Mouse (Mus musculus): Measurements from ENCODE around the gene Ccdc88c. TPM values are rescaled to one million over a fixed set of nuclear protein-coding genes. Genes with fewer than 3 reads are reported as not detected.

Gene Ccdc88c
- polyA plus RNA-seq, 1 experiment from 2014 or later: 8.4 TPM

DNA sequence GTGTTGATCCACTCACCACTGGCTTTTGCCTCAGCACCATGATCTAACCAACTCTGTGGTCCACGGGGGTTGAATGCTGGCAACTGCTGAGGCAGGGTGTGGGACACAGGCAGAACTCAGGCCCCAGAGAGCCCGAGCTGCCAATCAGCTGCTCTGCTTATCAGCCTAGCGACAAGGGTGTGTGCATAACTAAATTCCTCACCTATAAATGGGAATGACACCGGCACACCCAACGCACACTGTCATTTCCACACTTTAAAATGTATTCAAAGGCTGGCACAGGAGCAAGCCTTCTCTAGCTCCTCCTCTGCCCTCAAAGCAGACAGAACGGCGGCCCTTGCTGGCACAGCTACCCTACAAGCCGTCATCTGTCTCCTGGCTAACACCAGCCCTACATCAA is 46.6 kb downstream of the Ccdc88c start:
- peaks cover 59% of the 10 kb centered on the region for H3K36me3 ChIP-seq
- H3K27ac ChIP-seq: no peak overlapping the region
- H3K4me2 ChIP-seq: no peak overlapping the region
- peaks cover 22% of the 10 kb centered on the region for H3K4me1 ChIP-seq
- no peak for ATAC-seq
- H3K9ac ChIP-seq: no peak overlapping the region
- no peaks in the 10 kb centered on the region for H3K27me3 ChIP-seq (replicated peaks)
- H3K4me3 ChIP-seq: no peak overlapping the region
- no peaks in the 10 kb centered on the region for H3K9me3 ChIP-seq (replicated peaks)
- WGBS (ENCODE audit: insufficient replicate concordance): 63% methylated on average over 8 of the region's 8 CpGs

DNA sequence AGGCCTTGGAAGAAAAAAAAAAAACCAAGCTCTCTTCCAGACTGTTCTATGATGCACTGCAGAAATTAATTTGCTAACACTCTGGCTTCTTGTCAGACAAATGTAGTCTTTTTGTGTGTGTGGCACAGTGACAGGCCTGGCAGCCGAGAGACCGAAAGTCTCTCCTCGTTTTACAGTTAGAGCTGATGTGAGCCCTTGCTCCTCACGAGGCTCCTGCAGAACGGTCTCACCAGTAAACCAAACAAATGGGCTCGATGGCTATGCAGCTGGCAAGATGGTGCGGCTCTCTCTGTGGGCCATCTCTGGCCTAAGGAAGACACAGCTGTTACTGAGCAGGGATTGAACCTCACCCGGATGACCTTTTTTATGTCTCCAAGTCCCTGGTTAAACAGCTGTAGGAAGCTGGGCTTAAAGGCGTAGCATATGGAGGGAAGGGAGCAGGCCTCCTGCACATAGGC is 48.3 kb downstream of the Ccdc88c start:
- WGBS (ENCODE audit: insufficient replicate concordance): 84% methylated on average over 9 of the region's 9 CpGs

GRCm38 (mm10) chr12:100979616-100980015 is 49.2 kb downstream of the Ccdc88c start:
- Histone ChIP-seq H3K9ac (no peak overlapping the region), H3K9me3 (replicated peaks) (no peaks in the 10 kb centered on the region), H3K4me3 (no peak overlapping the region), H3K4me2 (no peak overlapping the region), H3K27ac (no peak overlapping the region), H3K4me1 (peaks cover 12% of the 10 kb centered on the region), H3K36me3 (peaks cover 67% of the 10 kb centered on the region), H3K27me3 (replicated peaks) (no peaks in the 10 kb centered on the region)
- WGBS (ENCODE audit: insufficient replicate concordance): 77% methylated on average over 5 of the region's 5 CpGs
- no peak for ATAC-seq

More for the DNA sequence above, 48.3 kb downstream of the Ccdc88c start:
- Histone ChIP-seq H3K9ac (no peak overlapping the region), H3K4me1 (peaks cover 20% of the 10 kb centered on the region), H3K4me3 (no peak overlapping the region), H3K36me3 (peaks cover 68% of the 10 kb centered on the region), H3K4me2 (no peak overlapping the region), H3K9me3 (replicated peaks) (no peaks in the 10 kb centered on the region), H3K27ac (no peak overlapping the region), H3K27me3 (replicated peaks) (no peaks in the 10 kb centered on the region)
- no peak for ATAC-seq

GRCm38 (mm10) chr12:100977958-100978725 is 50.7 kb downstream of the Ccdc88c start:
- Histone ChIP-seq H3K9me3 (replicated peaks) (no peaks in the 10 kb centered on the region), H3K4me3 (no peak overlapping the region), H3K36me3 (peaks cover 63% of the 10 kb centered on the region), H3K4me2 (no peak overlapping the region), H3K4me1 (peaks cover 15% of the 10 kb centered on the region), H3K27ac (no peak overlapping the region), H3K9ac (no peak overlapping the region), H3K27me3 (replicated peaks) (no peaks in the 10 kb centered on the region)
- no peak for ATAC-seq
- 57% methylated on average over 15 of the region's 15 CpGs for whole genome bisulfite sequencing (ENCODE audit: insufficient replicate concordance)

DNA sequence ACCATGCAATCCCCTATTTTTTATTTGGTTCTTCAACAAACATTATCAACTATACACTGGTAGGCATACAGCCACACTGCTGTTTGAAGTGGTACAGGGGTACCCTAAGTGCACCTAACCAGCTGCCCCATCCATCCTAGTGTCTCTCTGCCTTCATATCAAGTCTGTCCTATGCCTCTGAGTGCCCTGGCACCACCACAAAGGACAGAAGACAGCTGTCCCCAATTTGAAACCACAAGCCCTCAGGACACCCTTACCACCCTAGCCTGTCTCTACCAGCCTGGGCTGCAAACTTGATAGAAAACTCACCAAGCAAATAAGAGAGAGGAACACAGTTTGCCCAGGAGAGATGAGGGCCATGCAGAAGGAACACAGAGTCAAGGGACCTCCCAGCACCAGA is 51.3 kb downstream of the Ccdc88c start:
- ATAC-seq: no peak
- Histone ChIP-seq H3K4me1 (peaks cover 11% of the 10 kb centered on the region), H3K36me3 (peaks cover 57% of the 10 kb centered on the region), H3K4me3 (no peak overlapping the region), H3K27ac (no peak overlapping the region), H3K9me3 (replicated peaks) (no peaks in the 10 kb centered on the region), H3K27me3 (replicated peaks) (no peaks in the 10 kb centered on the region), H3K4me2 (no peak overlapping the region), H3K9ac (no peak overlapping the region)

DNA sequence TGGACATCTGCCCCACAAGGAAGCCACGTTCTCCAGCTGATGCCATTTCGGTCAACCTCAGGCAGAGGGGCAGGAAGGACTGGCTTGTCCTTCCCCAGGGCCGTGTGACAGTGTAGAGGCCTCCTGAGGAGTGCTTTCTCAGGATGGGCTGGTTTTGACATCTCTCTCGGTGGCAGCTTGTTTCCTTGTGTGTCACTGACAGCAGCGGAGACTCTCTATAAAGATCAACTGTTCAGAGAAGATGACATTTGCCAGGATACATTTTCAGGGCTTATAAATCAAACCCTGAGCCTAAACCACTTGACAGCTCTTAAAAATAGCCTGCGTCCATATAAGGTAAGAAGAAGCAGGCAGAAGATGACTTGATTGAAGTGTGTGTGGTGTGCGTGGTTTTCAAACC is 59.0 kb downstream of the Ccdc88c start:
- peaks cover 71% of the 10 kb centered on the region for H3K36me3 ChIP-seq
- no peak overlapping the region for H3K4me2 ChIP-seq
- no peak overlapping the region for H3K4me3 ChIP-seq
- H3K27me3 ChIP-seq (replicated peaks): no peaks in the 10 kb centered on the region
- ATAC-seq: no peak
- WGBS (ENCODE audit: insufficient replicate concordance): 75% methylated on average over 7 of the region's 7 CpGs
- no peaks in the 10 kb centered on the region for H3K9me3 ChIP-seq (replicated peaks)
- H3K27ac ChIP-seq: no peak overlapping the region
- no peak overlapping the region for H3K9ac ChIP-seq
- peaks cover 19% of the 10 kb centered on the region for H3K4me1 ChIP-seq

- Histone ChIP-seq H3K9ac (no peak overlapping the region), H3K27ac (no peak overlapping the region), H3K9me3 (replicated peaks) (no peaks in the 10 kb centered on the region), H3K27me3 (replicated peaks) (no peaks in the 10 kb centered on the region), H3K36me3 (peaks cover 82% of the 10 kb centered on the region), H3K4me3 (no peak overlapping the region), H3K4me2 (no peak overlapping the region), H3K4me1 (peaks cover 24% of the 10 kb centered on the region)
- 86% methylated on average over 12 of the region's 12 CpGs for WGBS (ENCODE audit: insufficient replicate concordance)
- no peak for ATAC-seq
Measured at GRCm38 (mm10) chr12:100967383-100967782, 61.5 kb downstream of the Ccdc88c start.

DNA sequence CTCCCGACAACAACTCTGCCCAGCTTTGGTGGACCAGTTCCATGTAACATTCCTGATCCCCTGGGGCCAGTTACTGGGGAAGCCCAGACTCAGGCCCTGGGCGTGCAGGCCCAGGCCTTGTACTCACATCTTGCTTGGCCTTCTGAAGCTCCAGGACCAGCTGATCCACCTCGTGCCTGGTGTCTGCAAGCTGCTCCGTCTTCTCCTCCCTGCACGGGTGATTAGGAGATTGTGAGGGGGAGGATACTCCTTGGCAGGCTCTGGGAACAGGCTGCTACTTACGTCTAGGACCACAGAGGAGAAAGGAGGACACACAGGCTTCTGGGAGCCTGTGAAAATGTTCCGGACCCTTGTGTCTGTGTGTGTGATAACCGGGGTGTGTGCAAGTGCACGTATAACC is 62.6 kb downstream of the Ccdc88c start:
- Histone ChIP-seq H3K9me3 (replicated peaks) (no peaks in the 10 kb centered on the region), H3K27me3 (replicated peaks) (no peaks in the 10 kb centered on the region), H3K36me3 (peaks cover 85% of the 10 kb centered on the region), H3K4me3 (no peak overlapping the region), H3K4me1 (peaks cover 24% of the 10 kb centered on the region), H3K27ac (peak overlapping the region; percentile 58; the same call in 1 of the 2 replicates), H3K9ac (no peak overlapping the region), H3K4me2 (no peak overlapping the region)
- 80% methylated on average over 9 of the region's 9 CpGs for WGBS (ENCODE audit: insufficient replicate concordance)
- ATAC-seq: no peak

- Histone ChIP-seq H3K4me2 (no peak overlapping the region), H3K9ac (no peak overlapping the region), H3K27me3 (replicated peaks) (no peaks in the 10 kb centered on the region), H3K4me3 (no peak overlapping the region), H3K27ac (peak overlapping the region; percentile 58), H3K9me3 (replicated peaks) (no peaks in the 10 kb centered on the region), H3K4me1 (peaks cover 26% of the 10 kb centered on the region), H3K36me3 (peaks cover 85% of the 10 kb centered on the region)
- peak; percentile 57; the same call in 1 of the 2 replicates for ATAC-seq
- WGBS (ENCODE audit: insufficient replicate concordance): 39% methylated on average over 3 of the region's 3 CpGs
Measured at GRCm38 (mm10) chr12:100965298-100965697, 63.6 kb downstream of the Ccdc88c start.

DNA sequence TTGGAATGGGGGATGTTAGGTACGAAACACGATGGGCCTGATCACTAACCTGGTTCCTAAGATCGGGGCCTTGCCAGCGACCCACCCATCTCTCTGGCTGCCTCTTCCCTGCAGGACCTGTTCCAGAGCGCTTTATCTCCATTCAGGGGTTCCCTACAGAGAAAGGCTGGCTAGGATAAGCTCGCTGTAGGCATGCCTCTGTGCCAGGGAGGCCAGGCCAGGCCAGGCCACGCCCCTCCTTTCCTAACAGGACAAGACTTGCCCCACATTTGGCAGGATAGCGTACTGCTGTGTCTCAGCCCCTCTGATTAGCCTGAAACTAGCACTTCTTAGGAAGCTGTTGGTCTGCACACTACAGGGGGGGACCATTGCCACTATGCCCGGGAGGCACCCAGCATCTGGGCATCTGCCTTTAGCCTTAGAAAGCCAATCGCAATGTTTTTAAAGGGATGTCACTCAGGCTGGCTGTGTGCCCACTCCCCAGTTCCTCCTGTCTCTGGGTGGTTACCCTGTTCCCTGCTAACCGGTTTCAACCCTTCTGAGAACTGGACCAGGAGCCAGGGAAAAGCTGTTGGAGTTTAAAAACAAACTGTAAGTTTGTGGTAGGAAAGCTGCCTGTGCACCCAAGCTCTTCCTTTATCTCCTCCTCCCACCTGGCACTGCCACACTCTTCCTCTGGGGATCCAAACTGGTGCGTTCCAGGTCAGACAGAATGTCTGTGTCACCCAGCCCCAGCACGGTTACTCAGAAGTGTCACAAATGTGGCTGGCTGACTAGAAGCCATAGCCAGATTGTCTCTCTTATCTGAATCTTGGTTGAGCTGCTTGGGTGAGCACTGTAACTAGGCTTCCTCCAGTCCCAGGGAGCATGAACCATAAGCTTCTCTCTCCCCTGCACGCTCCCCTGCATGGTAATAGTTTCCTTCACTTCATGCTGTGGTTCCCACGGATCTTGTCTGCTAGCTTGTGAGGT is 69.9 kb downstream of the Ccdc88c start:
- peak overlapping the region; percentile 99 for H3K27ac ChIP-seq
- H3K9ac ChIP-seq: peak overlapping the region; percentile 56
- no peaks in the 10 kb centered on the region for H3K9me3 ChIP-seq (replicated peaks)
- peaks cover 34% of the 10 kb centered on the region for H3K36me3 ChIP-seq
- H3K4me2 ChIP-seq: peak overlapping the region; percentile 54
- ATAC-seq: peak; percentile 74
- no peaks in the 10 kb centered on the region for H3K27me3 ChIP-seq (replicated peaks)
- peaks cover 65% of the 10 kb centered on the region for H3K4me1 ChIP-seq
- 38% methylated on average over 15 of the region's 15 CpGs for WGBS (ENCODE audit: insufficient replicate concordance)
- H3K4me3 ChIP-seq: no peak overlapping the region

DNA sequence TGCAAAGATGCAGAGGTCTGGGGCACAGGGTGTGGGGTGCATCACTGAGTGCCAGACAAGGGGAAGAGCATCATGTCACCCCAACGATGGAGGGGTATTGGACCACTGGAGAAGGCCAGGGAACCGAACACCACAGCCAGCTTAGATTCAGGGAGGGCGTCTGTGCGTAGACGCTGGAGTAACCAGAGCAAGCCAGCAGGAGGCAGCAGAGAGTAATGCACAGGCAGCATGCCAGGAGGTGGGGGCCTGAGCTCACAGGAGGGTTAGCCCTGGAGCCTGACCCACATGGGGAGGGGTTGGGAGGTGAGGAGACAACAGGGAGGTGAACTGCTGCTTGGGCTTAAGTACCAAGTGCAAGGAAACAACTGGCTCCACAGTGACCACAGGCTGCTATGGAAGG is 70.8 kb downstream of the Ccdc88c start:
- H3K9ac ChIP-seq: peak overlapping the region; percentile 42; the same call in 1 of the 2 replicates
- H3K36me3 ChIP-seq: peaks cover 32% of the 10 kb centered on the region
- no peaks in the 10 kb centered on the region for H3K27me3 ChIP-seq (replicated peaks)
- no peak overlapping the region for H3K4me3 ChIP-seq
- no peaks in the 10 kb centered on the region for H3K9me3 ChIP-seq (replicated peaks)
- peak overlapping the region; percentile 99 for H3K27ac ChIP-seq
- WGBS (ENCODE audit: insufficient replicate concordance): 23% methylated on average over 5 of the region's 5 CpGs
- peak overlapping the region; percentile 54 for H3K4me2 ChIP-seq
- ATAC-seq: peak; percentile 33
- H3K4me1 ChIP-seq: peaks cover 74% of the 10 kb centered on the region

- no peaks in the 10 kb centered on the region for H3K9me3 ChIP-seq (replicated peaks)
- peak overlapping the region; percentile 71 for H3K9ac ChIP-seq
- H3K4me1 ChIP-seq: peaks cover 81% of the 10 kb centered on the region
- H3K27ac ChIP-seq: peak overlapping the region; percentile 99
- WGBS (ENCODE audit: insufficient replicate concordance): 69% methylated on average over 3 of the region's 3 CpGs
- H3K27me3 ChIP-seq (replicated peaks): no peaks in the 10 kb centered on the region
- H3K4me3 ChIP-seq: no peak overlapping the region
- peak overlapping the region; percentile 68; the same call in 1 of the 2 replicates for H3K4me2 ChIP-seq
- ATAC-seq: no peak
- H3K36me3 ChIP-seq: peaks cover 30% of the 10 kb centered on the region
Measured at GRCm38 (mm10) chr12:100957257-100957656, 71.6 kb downstream of the Ccdc88c start.

Data from liver, embryonic 12.5 days (tissue).